Mouse (Mus musculus) bone marrow, adult 2 months (tissue): ENCODE data around the gene Vmn2r22.
"Not testable (repeated sequence)": the region's sequence is repeated elsewhere in the genome, so short reads cannot be mapped to it uniquely, and the experiment has no call there.

Experiments
- CTCF ChIP-seq: fragments of 200-500 bp; IDR thresholded peaks from 2 replicates; pipeline ENCODE4 v1.5.1; 2011; ENCODE audit warnings: low read length, control low read depth; ENCODE audit not compliant: control insufficient read depth, insufficient read depth
- POLR2A ChIP-seq: fragments of 200-500 bp; IDR thresholded peaks from 2 replicates; pipeline ENCODE4 v1.6.1; 2011; ENCODE audit warnings: low read depth, mild to moderate bottlenecking, control low read depth, low read length, borderline replicate concordance; ENCODE audit not compliant: control insufficient read depth

- TF ChIP-seq CTCF, POLR2A: not testable (repeated sequence)
Measured at GRCm38 (mm10) chr6:123650625-123651024, at the start of gene Vmn2r22.
